Mouse (Mus musculus) adrenal gland, postnatal 4 days (tissue): Measurements from ENCODE around the gene Zfyve16. TPM values are rescaled to one million over a fixed set of nuclear protein-coding genes. Genes with fewer than 3 reads are reported as not detected.

Source experiments
- DNase-seq, 2 experiments: peaks; one replicate each; pipeline ENCODE4 v3.0.0; 2021 to 2022; ENCODE audit warnings: low spot score in 2 of 2, mixed read lengths in 2 of 2
- long read RNA-seq, 2 experiments: library from polyadenylated mRNA; stranded (forward); transcript quantifications; one replicate each; pipeline ENCODE4 v2.0.0; 2021
- total RNA-seq, 2 experiments: library from RNA; stranded (reverse); gene quantifications; 2 replicates each; pipeline ENCODE4 v1.2.3; 2021

The Zfyve16 gene
- total RNA-seq, result 10 to 100 TPM; 24.6 to 27.5 TPM
- long read RNA-seq, experiment 1, partial matches to known transcripts, result 0 of 1 reads
- long read RNA-seq, experiment 1, other reads (novel, unspliced or antisense), result 1 of 1 reads
- long read RNA-seq, experiment 2, full-length matches to known transcripts, result 3 of 9 reads
- long read RNA-seq, experiment 2, partial matches to known transcripts, result 2 of 9 reads
- long read RNA-seq, experiment 2, other reads (novel, unspliced or antisense), result 4 of 9 reads

DNA sequence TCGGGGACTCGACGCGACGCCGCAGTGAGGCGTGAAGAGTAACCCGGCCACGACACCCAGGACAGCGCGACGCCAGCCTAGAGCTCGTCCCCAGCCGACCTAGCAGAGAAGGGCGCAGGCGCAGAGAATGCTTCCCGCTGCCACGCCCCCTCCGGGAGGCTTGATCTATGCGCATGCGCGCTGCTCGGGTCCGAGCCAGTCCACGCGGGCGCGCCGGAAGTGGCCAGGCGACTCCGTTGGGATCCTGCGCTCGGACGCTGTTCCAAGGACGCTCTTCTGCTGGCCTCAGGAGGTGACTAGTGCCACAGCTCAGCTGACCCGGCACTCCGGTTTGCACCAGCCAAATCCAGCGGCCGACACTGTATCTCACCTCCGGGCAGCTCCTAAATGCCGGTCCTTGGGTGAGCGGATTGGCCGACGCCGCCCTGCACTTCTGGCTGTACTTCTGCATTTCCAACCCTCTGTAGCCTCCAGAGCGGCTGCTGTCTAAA, at the start of gene Zfyve16:
TSS of gene Zfyve16 (minus strand) at position 148 of the 491 bp plus-strand sequence.
- DNase-seq, result peak; percentile 98 to 99

DNA sequence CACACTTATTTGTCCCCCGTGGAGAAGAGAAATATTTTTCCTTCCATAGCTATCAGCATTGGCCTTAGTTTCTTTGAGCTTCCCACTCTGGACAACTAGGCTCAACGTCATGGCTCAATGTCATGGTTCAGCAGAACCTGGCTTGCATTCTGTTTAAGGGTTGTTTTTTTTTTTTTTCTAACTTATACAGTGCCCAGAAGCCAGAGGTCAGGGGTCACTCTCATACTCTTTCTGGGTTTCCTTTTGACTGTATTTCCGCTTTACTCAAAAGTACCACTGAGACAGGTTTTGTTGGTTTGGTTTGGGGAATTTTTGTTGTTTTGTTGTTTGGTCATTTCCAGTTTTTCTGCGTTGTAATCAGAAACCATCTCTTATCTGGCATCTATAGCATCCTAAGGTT, 47.5 kb upstream of the Zfyve16 start:
- no peak for DNase-seq

- DNase-seq, result no peak
Measured at GRCm38 (mm10) chr13:92576688-92577087, 46.0 kb upstream of the Zfyve16 start.

DNA sequence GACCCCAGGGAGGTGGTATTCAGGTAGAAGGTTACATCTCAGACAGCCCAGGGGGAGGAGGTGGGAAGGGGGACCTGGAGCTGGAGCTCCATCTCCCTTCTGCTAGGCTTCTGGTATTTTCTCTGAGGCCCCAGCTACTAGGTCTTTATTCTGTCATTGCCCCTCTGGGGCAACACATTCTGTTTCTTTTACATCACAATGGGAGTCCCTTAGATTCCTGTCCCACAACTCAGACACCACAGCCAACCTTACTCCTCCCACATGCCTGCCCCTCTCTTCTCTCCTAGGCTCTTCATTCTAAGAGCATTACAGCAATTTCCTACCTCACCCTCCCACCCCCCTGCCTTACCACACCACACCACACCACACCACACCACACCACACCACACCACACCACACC, 45.4 kb upstream of the Zfyve16 start, which contains the start of gene Spz1:
TSS of gene Spz1 (minus strand) at position 101 of the 400 bp plus-strand sequence.
- no peak for DNase-seq

GRCm38 (mm10) chr13:92559429-92559828, 28.8 kb upstream of the Zfyve16 start:
- no peak for DNase-seq

- DNase-seq, result no peak
Measured at GRCm38 (mm10) chr13:92557229-92557628, 26.6 kb upstream of the Zfyve16 start.

DNA sequence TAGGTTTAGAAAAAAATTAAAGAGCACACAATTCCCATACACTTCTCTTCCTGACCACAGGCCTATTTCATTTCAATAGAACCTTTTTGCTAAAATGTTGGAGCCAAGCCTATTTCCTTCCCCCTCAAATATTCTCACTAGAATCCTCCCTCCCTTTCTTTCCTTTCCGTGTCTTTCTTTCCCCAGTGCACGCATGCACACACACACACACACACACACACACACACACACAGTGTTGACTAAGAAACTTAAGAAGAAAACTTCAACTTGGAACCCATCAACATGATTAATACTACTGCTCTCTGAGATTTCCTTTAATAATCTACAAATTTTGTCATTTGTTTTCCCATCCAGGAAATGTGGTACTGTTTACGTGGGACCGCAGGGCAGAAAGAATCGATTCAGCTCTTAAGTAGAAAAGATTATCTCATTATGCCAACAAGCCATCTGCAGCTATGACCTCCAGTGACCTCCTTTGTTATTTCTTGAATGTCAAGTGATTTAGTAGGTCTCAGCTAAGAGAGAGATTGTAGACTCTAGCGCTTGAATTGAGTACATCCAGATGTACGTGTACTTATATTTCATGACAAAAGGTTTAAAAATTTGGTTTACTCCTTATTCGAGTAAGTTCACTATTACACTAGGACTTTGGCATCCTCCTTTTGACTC, 25.9 kb upstream of the Zfyve16 start:
- DNase-seq, result no peak

GRCm38 (mm10) chr13:92547093-92547492, 16.4 kb upstream of the Zfyve16 start:
- DNase-seq, result no peak

DNA sequence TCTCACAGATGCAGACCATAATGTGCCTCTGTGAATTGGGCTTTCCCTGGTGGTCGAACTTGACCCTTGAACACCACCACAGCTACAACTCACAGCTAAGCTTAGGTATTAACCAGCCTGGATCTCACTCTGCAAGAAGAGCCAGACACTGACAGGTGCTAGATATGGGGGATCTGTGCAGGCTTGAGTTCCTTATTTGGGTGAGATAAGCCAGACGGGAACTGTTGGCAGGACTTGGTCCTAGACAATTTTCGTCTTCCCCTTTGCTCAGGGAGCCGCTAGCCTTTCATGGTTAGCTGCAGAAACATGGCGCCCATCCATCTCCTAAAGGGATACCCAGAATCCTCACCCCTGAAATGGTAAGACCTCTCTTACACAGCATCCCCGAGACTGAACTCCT, 10.3 kb upstream of the Zfyve16 start:
- no peak for DNase-seq

- DNase-seq, result no peak
Measured at GRCm38 (mm10) chr13:92539126-92539525, 8.5 kb upstream of the Zfyve16 start.

GRCm38 (mm10) chr13:92533801-92534200, 3.1 kb upstream of the Zfyve16 start:
- no peak for DNase-seq

GRCm38 (mm10) chr13:92532216-92532615, 1.5 kb upstream of the Zfyve16 start:
- DNase-seq, result no peak

GRCm38 (mm10) chr13:92531237-92531636, 569 bp upstream of the Zfyve16 start:
- no peak for DNase-seq

DNA sequence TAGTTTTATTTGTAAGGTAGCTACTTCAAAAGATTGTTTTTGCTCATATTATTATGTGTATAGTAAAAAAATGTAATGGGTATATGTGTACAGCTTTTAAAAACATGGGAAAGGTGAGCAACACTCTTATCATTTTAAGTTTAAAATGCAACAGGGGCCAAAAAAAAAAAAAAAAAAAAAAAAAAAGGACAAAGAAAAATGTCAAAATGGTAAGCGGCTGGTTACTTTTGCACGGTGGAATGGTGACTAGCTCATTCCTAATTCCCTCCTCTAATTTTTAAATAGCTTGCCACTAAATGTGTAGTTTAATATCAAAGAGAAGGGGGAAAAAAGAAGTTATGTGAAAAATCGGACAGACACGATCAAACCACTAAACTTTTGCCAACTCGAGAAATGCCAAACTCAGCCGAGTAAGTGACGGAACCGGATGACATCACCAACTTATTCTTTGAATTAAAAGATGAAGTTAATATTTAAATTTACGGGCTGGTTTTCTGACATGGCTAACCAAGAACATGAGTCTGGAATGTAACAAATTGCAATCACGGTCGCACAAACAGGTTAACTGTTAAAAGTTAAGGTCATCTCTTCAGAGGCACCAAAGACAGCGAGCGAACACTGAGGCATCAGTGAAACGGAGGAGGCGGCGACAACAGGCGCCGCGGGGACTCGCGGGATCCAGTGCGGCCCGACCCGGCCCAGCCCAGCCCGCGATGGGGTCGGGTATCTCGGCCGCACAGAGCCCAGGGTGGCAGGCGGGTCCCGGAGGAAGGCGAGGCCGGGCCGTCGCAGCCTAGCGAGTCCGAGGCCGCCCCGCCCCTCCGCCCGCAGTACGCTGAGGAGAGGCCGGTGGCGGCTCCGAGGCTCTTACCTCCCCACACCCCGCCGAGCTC, 594 bp downstream of the Zfyve16 start:
- no peak for DNase-seq

DNA sequence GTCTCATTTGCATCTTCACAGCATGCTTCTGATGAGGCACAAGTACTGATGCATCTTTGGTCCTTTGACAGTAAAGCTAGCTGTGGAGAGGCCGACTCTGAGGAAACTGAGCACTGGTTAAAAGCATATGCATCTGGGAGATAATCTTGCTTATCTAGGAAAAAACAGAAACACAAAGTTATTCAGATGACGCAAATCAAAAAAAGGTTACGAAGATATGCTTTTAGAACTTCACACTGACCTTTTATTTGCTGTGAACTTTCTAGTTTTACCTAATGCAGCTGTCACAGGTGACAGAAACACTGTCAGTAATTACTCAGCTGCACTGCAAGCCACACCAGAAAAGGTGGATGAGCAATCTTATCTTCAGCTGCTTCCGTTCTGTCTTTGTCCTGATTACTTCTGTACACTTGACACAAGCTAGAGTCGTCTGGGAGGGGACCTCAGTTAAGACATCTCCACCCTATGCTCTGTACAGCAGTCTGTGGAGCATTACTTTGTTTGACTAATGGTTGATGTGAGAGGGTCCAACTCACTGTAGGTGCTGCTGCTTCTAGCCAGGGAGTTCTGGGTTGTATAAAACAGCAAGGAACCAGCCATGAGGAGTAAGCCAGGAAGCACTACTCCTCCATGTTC, 7.4 kb downstream of the Zfyve16 start:
- no peak for DNase-seq

DNA sequence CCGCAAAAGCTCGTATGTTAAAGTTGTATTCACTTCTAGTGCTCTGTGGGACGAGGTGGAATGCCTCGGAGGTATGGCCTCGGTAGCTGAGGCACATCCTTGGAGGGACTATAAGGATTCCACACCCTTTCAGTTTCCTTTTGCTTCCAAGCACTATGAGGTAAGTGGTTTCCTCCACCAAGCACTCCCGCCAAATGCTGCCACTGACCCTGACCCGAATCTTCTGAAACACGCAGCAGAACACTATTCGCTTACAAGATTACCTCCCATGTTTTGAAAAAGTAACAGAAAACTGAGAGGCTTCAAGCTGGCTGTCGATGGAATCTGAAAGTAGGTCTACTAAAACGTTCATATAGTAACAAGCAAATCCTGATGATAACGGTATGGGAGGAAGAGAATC, 25.8 kb downstream of the Zfyve16 start:
- DNase-seq, result no peak

DNA sequence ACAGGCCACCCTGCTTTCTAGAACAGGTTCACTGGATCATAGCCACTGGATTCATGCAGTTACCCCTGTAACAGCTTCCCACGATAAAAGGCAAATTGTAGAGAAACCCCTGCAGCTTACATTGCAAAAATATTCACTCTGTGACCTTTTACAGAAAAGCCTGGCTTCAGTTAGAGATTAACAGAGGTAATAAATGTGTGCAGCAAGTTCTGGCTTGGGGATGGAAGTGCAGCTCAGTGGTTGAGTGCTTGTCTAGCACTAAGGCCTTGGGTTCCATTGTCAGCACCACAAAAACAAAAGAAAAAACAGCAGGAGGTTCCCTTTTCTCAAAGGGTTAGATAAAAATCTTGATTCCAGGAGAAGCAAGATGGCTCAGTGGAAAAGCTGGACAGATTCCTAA, 38.7 kb downstream of the Zfyve16 start:
- DNase-seq, result no peak

- DNase-seq, result no peak
Measured at GRCm38 (mm10) chr13:92490817-92491216, 39.9 kb downstream of the Zfyve16 start.

DNA sequence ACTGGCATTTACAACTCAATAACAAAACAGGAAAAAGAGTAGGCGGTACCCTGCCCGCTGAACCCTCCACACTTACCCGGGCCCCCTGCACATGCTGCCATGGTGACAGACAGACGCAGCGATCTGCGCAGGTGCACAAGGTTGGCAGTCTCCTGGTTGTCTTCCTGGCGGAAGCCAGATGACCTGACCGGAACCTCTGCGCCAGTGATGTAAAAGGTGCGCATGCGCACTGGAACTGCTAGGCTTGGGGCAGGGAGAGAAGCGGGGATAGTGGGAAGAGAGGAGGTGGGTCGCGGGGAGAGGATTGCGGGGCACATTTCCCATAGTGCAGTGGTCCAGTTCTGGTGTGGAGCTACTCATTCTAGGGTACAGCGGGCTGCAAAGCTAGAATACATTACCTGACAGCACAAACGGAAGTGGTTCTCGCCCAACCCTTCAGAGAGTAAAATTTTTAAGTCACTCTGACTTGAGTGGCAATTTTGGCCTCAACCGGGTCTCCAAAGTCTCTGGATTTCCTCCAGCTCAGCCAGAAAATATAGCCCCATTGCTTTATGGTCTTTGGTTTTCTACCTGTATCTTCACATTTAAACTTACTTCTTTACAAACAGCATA, 46.7 kb downstream of the Zfyve16 start, which contains the start of gene Fam151b:
TSS of gene Fam151b (minus strand) at position 164 of the 612 bp plus-strand sequence.
- peak; percentile 73 to 82 for DNase-seq

DNA sequence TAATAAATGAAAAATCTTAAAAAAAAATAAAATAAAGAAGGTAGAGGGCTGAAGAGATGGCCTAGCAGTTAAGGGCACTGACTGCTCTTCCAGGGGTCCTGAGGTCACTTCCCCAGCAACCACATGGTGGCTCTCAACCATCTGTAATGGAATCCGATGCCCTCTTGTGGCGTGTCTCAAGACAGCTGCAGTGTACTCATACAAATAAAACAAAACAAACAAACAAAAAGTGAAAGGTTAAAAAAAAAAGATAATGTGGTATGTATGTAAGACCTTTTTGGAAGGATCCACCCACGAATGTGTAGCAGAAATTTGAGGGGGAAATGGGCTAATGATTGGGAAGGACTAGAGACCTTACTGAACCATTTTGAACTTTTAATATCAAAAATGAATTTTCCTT, 47.3 kb downstream of the Zfyve16 start:
- peak in 1 of 2 experiments; percentile 10 for DNase-seq

GRCm38 (mm10) chr13:92470151-92470550, 60.5 kb downstream of the Zfyve16 start:
- no peak for DNase-seq
